Mouse (Mus musculus) kidney, embryonic 15.5 days (tissue): ENCODE measurements around the gene Endov. TPM values are rescaled to one million over a fixed set of nuclear protein-coding genes. Genes with fewer than 3 reads are reported as not detected.
A peak's percentile ranks its signal among the peaks of the same experiment; 100 is the strongest.

Experiments
- ATAC-seq: fragments of 200-750 bp; cut with Nextera tagmentation; replicated peaks from 2 replicates; pipeline ENCODE4 v1.8.0; 2017; ENCODE audit warnings: moderate TSS enrichment; ENCODE audit not compliant: low FRiP score
- H3K27ac ChIP-seq: fragments of 300-500 bp; sonication (generic); 2 replicates; pipeline ENCODE4 v1.5.1; 2015; ENCODE audit warnings: mild to moderate bottlenecking, inconsistent platforms
- H3K27me3 ChIP-seq: fragments of 300-500 bp; sonication (generic); 2 replicates; pipeline ENCODE4 v1.6.1; 2015; ENCODE audit warnings: inconsistent platforms
- H3K36me3 ChIP-seq: fragments of 300-500 bp; sonication (generic); 2 replicates; pipeline ENCODE4 v1.6.1; 2015; ENCODE audit warnings: inconsistent platforms
- H3K4me1 ChIP-seq: fragments of 300-500 bp; sonication (generic); 2 replicates; pipeline ENCODE4 v1.6.1; 2015; ENCODE audit warnings: inconsistent platforms
- H3K4me2 ChIP-seq: fragments of 300-500 bp; sonication (generic); 2 replicates; pipeline ENCODE4 v1.6.1; 2015; ENCODE audit warnings: moderate library complexity, mild to moderate bottlenecking, inconsistent platforms
- H3K4me3 ChIP-seq: fragments of 300-500 bp; sonication (generic); replicated peaks from 2 replicates; pipeline ENCODE4 v1.5.1; 2015; ENCODE audit warnings: mild to moderate bottlenecking, inconsistent platforms
- H3K9ac ChIP-seq: fragments of 300-500 bp; sonication (generic); 2 replicates; pipeline ENCODE4 v1.6.1; 2015; ENCODE audit warnings: mild to moderate bottlenecking, inconsistent platforms
- H3K9me3 ChIP-seq: fragments of 300-500 bp; sonication (generic); replicated peaks from 2 replicates; pipeline ENCODE4 v1.6.1; 2016; ENCODE audit warnings: inconsistent platforms
- WGBS: fragments of 180-500 bp; shearing (Covaris S2); methylation state at CpG from one replicate; pipeline ENCODE4 v1.1.7; 2015; ENCODE audit warnings: mixed read lengths; 5-methylcytosine and 5-hydroxymethylcytosine counted together
- polyA plus RNA-seq: library from polyadenylated mRNA; unstranded; fragments of >200 nt; fragmentation: Nextera tagmentation; extraction: Ambion mirVana; gene quantifications from 2 replicates; pipeline ENCODE4 v1.2.1, GENCODE M21; 2015

The Endov gene
- polyA plus RNA-seq, 1 experiment from 2014 or later: 16.3 TPM

DNA sequence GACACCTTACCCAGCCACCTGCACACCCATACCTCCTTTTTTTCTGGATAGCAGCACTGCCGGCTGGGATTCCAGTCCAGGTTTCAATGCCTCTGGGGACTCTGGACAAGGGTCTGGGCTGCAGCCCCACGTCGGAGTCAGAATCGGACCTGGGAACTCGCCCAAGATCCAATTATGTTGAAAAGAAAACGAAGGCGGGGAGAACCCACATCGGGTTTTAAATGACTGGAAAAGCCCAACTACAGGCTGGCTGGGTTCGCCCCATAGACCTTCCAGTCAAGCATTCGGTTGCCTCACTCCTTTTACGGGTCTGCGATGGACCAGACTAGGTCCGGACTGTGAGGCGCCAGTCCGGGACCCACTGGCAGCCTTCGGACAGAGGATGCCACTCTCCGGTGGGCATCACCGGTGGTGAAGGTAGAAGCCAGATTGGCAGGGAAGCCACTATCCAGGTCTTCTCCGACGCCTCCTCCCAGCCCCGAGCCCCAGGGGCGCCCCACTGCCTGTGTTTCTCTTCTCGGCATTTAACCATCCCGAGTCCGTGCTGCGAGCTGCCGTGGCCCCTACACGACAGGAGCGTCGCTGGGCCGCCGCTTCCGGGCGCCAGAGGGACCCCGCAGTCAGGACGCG is 57.7 kb downstream of the Endov start:
- H3K4me2 ChIP-seq: peak overlapping the region; percentile 99
- H3K27ac ChIP-seq: no peak overlapping the region
- H3K9me3 ChIP-seq: no peaks in the 10 kb centered on the region
- peaks cover 45% of the 10 kb centered on the region for H3K4me1 ChIP-seq
- H3K27me3 ChIP-seq: peaks cover 93% of the 10 kb centered on the region
- H3K4me3 ChIP-seq: peak overlapping the region; percentile 57
- under 1% methylated on average over 37 of the region's 37 CpGs for WGBS
- no peak for ATAC-seq
- no peak overlapping the region for H3K9ac ChIP-seq
- no peaks in the 10 kb centered on the region for H3K36me3 ChIP-seq

DNA sequence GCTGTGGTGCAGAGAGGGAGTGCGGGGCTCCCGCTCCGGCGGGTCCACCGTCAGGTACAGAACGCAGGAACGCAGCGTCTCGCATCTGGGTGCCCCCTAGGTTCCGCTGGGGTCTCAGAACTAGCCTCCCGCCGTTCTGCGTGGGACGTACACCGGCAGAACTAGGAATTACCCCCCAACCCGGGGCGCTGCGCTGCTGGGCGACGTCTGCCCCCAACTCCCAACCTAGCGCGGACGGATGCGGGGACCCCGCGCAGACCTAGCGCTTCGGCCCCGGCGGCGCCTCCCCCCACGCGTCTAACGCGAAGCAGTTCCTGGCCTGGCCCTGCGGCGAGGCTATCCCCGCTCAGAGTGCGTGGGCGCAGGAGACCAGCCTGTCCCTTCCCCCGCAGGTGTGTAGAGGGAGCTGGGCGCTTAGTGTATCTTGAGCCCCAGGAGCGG is 58.2 kb downstream of the Endov start:
- H3K4me2 ChIP-seq: peak overlapping the region; percentile 99
- under 1% methylated on average over 43 of the region's 43 CpGs for WGBS
- peaks cover 94% of the 10 kb centered on the region for H3K27me3 ChIP-seq
- H3K9me3 ChIP-seq: no peaks in the 10 kb centered on the region
- H3K4me3 ChIP-seq: peak overlapping the region; percentile 57
- H3K36me3 ChIP-seq: no peaks in the 10 kb centered on the region
- ATAC-seq: no peak
- H3K4me1 ChIP-seq: peaks cover 45% of the 10 kb centered on the region
- no peak overlapping the region for H3K27ac ChIP-seq
- peak overlapping the region; percentile 4; the same call in 1 of the 2 replicates for H3K9ac ChIP-seq

GRCm38 (mm10) chr11:119550546-119551335 is 59.6 kb downstream of the Endov start:
- peaks cover 86% of the 10 kb centered on the region for H3K27me3 ChIP-seq
- H3K4me1 ChIP-seq: peaks cover 41% of the 10 kb centered on the region
- 62% methylated on average over 10 of the region's 10 CpGs for WGBS

DNA sequence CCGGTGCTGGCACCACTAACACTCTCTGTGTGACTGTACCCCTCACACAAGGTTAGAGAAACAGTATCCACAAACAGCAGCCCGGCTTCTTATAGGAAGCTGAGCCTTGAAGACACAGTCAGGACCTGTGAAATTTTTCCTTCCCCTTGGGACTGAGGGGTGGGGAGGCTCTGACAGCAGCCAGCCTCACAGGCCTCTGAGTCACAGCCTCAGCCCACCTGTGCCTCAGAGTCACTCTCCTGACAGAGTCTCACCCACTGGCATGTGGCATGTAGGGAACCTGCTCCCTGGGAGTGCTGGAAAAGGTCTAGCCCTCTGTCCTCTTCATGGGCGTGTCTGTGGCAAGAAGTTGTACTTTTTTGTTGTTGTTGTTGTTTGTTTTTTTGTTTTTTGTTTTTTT is 60.3 kb downstream of the Endov start:
- no peak for ATAC-seq
- Histone ChIP-seq H3K27ac (no peak overlapping the region), H3K36me3 (no peaks in the 10 kb centered on the region), H3K9ac (no peak overlapping the region), H3K4me1 (peaks cover 36% of the 10 kb centered on the region), H3K9me3 (no peaks in the 10 kb centered on the region), H3K4me3 (no peak overlapping the region), H3K27me3 (peaks cover 84% of the 10 kb centered on the region), H3K4me2 (no peak overlapping the region)
- WGBS: 60% methylated on average over 3 of the region's 3 CpGs

More at GRCm38 (mm10) chr11:119550546-119551335, 59.6 kb downstream of the Endov start:
- Histone ChIP-seq H3K4me2 (no peak overlapping the region), H3K36me3 (no peaks in the 10 kb centered on the region), H3K27ac (no peak overlapping the region), H3K9me3 (no peaks in the 10 kb centered on the region), H3K9ac (no peak overlapping the region), H3K4me3 (no peak overlapping the region)
- ATAC-seq: no peak

- Histone ChIP-seq H3K27ac (no peak overlapping the region), H3K36me3 (no peaks in the 10 kb centered on the region), H3K4me1 (peaks cover 27% of the 10 kb centered on the region), H3K27me3 (peaks cover 76% of the 10 kb centered on the region), H3K9ac (no peak overlapping the region), H3K9me3 (no peaks in the 10 kb centered on the region), H3K4me3 (no peak overlapping the region), H3K4me2 (no peak overlapping the region)
- 56% methylated on average over 1 of the region's 1 CpGs for WGBS
- no peak for ATAC-seq
These were observed 61.2 kb downstream of the Endov start for GRCm38 (mm10) chr11:119552301-119552700.

- no peak for ATAC-seq
- no peak overlapping the region for H3K4me3 ChIP-seq
- WGBS: 64% methylated on average over 9 of the region's 9 CpGs
- no peaks in the 10 kb centered on the region for H3K9me3 ChIP-seq
- no peak overlapping the region for H3K9ac ChIP-seq
- H3K36me3 ChIP-seq: no peaks in the 10 kb centered on the region
- peaks cover 19% of the 10 kb centered on the region for H3K4me1 ChIP-seq
- no peak overlapping the region for H3K4me2 ChIP-seq
- H3K27ac ChIP-seq: no peak overlapping the region
- peaks cover 67% of the 10 kb centered on the region for H3K27me3 ChIP-seq
These were observed 62.0 kb downstream of the Endov start for GRCm38 (mm10) chr11:119552902-119553802.

DNA sequence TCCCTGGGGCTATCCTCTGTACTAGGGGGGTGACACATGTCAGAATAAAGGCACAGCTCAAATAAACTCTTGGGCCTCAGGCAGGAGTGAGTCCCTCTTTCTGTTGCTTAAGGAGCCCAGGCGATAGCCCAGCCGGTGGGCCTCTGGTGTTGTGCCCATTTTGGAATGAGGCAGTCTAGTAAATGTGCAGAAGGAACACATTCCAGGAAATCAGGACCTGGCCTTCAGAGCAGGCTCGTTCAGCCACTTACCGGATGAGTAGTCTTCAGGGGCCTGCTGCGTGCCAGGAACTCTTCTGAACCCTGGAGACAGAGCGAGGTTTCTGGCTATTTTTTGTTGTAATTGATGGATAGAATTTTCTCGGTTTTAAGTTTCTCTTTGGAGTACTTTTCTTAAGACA is 63.6 kb downstream of the Endov start:
- no peaks in the 10 kb centered on the region for H3K9me3 ChIP-seq
- no peak for ATAC-seq
- H3K27me3 ChIP-seq: peaks cover 53% of the 10 kb centered on the region
- H3K4me1 ChIP-seq: peaks cover 19% of the 10 kb centered on the region
- no peak overlapping the region for H3K4me3 ChIP-seq
- H3K36me3 ChIP-seq: no peaks in the 10 kb centered on the region
- H3K9ac ChIP-seq: no peak overlapping the region
- WGBS: 56% methylated on average over 7 of the region's 7 CpGs
- H3K4me2 ChIP-seq: no peak overlapping the region
- peak overlapping the region; percentile 25; the same call in 1 of the 2 replicates for H3K27ac ChIP-seq

DNA sequence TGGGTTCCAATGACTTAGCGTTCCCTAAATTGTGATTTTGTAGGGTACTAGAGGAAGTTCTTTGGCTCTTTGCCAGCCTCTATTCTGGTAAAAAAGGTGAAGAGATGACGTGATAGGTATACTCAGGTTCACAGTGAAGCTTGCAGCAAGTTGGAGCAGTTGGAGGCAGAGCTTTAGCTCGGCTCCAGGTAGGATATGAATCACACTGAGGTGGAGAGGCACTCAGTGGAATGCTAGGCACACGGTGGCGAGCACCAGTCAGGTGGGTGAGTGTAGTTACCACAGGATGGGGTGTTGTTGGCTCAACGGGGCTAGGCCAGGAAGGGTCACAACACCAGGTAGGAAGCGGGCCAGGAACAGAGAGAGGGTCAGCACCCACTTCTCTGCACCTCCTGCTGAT is 64.0 kb downstream of the Endov start:
- Histone ChIP-seq H3K27ac (peak overlapping the region; percentile 25; the same call in 1 of the 2 replicates), H3K4me1 (peaks cover 19% of the 10 kb centered on the region), H3K9me3 (no peaks in the 10 kb centered on the region), H3K4me3 (no peak overlapping the region), H3K27me3 (peaks cover 53% of the 10 kb centered on the region), H3K9ac (no peak overlapping the region), H3K36me3 (no peaks in the 10 kb centered on the region), H3K4me2 (no peak overlapping the region)
- 76% methylated on average over 7 of the region's 7 CpGs for WGBS
- no peak for ATAC-seq

- Histone ChIP-seq H3K4me1 (peaks cover 24% of the 10 kb centered on the region), H3K4me2 (peak overlapping the region; percentile 21; the same call in 1 of the 2 replicates), H3K36me3 (no peaks in the 10 kb centered on the region), H3K27me3 (peaks cover 30% of the 10 kb centered on the region), H3K27ac (no peak overlapping the region), H3K9ac (no peak overlapping the region), H3K4me3 (no peak overlapping the region), H3K9me3 (no peaks in the 10 kb centered on the region)
- ATAC-seq: no peak
- 29% methylated on average over 17 of the region's 17 CpGs for WGBS
These were observed 67.1 kb downstream of the Endov start for GRCm38 (mm10) chr11:119557940-119558869.

- no peak for ATAC-seq
- peaks cover 26% of the 10 kb centered on the region for H3K4me1 ChIP-seq
- H3K4me2 ChIP-seq: peak overlapping the region; percentile 21; the same call in 1 of the 2 replicates
- H3K4me3 ChIP-seq: no peak overlapping the region
- no peak overlapping the region for H3K9ac ChIP-seq
- 19% methylated on average over 9 of the region's 9 CpGs for WGBS
- H3K27me3 ChIP-seq: peaks cover 26% of the 10 kb centered on the region
- H3K36me3 ChIP-seq: no peaks in the 10 kb centered on the region
- H3K9me3 ChIP-seq: no peaks in the 10 kb centered on the region
- H3K27ac ChIP-seq: no peak overlapping the region
These were observed 67.9 kb downstream of the Endov start for GRCm38 (mm10) chr11:119558870-119559610.
